Mouse (Mus musculus) C3H10T1/2 (cell line): Measurements from ENCODE around the gene Hc. TPM values are rescaled to one million over a fixed set of nuclear protein-coding genes. Genes with fewer than 3 reads are reported as not detected.

Experiments used
- polyA plus RNA-seq, 2 experiments: library from polyadenylated mRNA; unstranded; fragments of >200 nt; fragmentation: generic; extraction: Trizol; gene quantifications; one replicate each; pipeline ENCODE4 v1.2.1; 2012; ENCODE audit warnings: missing spikeins in 2 of 2

Gene Hc
- polyA plus RNA-seq = under 1 TPM in 1 of 2 experiments, not detected in 1; 0.07 TPM

GRCm38 (mm10) chr2:35061338-35061737 lies at the start of gene Hc:
Gene Hc (minus strand): TSS chr2:35061438.

GRCm38 (mm10) chr2:35109141-35109923 lies 48.1 kb upstream of the Hc start, which contains the start of gene Cntrl:
Gene Cntrl (plus strand): TSS chr2:35109492.

GRCm38 (mm10) chr2:35101443-35101842 lies 40.2 kb upstream of the Hc start, which contains the start of gene AI182371:
Gene AI182371 (minus strand): TSS chr2:35101543.

GRCm38 (mm10) chr2:34961481-34962036 lies 99.7 kb downstream of the Hc start, which contains the start of gene Traf1:
Gene Traf1 (minus strand): TSS chr2:34961772.

Other genes with a start within 250 kb of the Hc start
- gene Fbxw2, start 235.1 kb downstream of the Hc start, polyA plus RNA-seq = 10 to 100 TPM; 20.4 to 58.5 TPM
- under 1 TPM in 1 of 2 experiments, not detected in 1; 0.02 TPM for gene Gm34653, start 228.4 kb downstream of the Hc start, polyA plus RNA-seq
- gene Cutal, start 187.0 kb downstream of the Hc start, polyA plus RNA-seq = under 1 TPM in 1 of 2 experiments, not detected in 1; 0.04 TPM
- 10 to 100 TPM; 18.3 to 29.6 TPM for gene Psmd5, start 186.5 kb downstream of the Hc start, polyA plus RNA-seq
- gene Phf19, start 147.4 kb downstream of the Hc start, polyA plus RNA-seq = 10 to 100 TPM; 14.3 to 15.9 TPM
- gene Traf1, start 99.7 kb downstream of the Hc start, polyA plus RNA-seq = 10 to 100 TPM in 1 of 2 experiments, 1 to 10 TPM in 1; 5.4 to 12.1 TPM
- under 1 TPM in 1 of 2 experiments, not detected in 1; 0.11 TPM for gene AI182371, start 40.1 kb upstream of the Hc start, polyA plus RNA-seq
- 1 to 10 TPM in 1 of 2 experiments, under 1 TPM in 1; 0.44 to 7.4 TPM for gene Cntrl, start 48.1 kb upstream of the Hc start, polyA plus RNA-seq
- 10 to 100 TPM; 20.9 to 63.8 TPM for gene Rab14, start 139.7 kb upstream of the Hc start, polyA plus RNA-seq
- 100 to 1,000 TPM; 263 to 964 TPM for gene Gsn, start 194.9 kb upstream of the Hc start, polyA plus RNA-seq